Mouse (Mus musculus) E14TG2a.4 (cell line): ENCODE data around the gene Tex35.

Source experiments
- CTCF ChIP-seq: conservative IDR thresholded peaks from 2 replicates; pipeline ENCODE4 v1.5.1; 2014; ENCODE audit warnings: low read length
- POU5F1 ChIP-seq: IDR thresholded peaks from 2 replicates; pipeline ENCODE4 v1.6.1; 2014; ENCODE audit warnings: low read length, borderline replicate concordance

- peak; percentile 96 for TF ChIP-seq CTCF
- TF ChIP-seq POU5F1 = no peak
Measured at GRCm38 (mm10) chr1:157076257-157076656, 32.2 kb downstream of the Tex35 start.
